Mouse (Mus musculus) spleen, adult 2 months (tissue): ENCODE measurements at regions not wholly inside any gene's neighbourhood (a gene's known extent, or its start where the extent isn't known, plus 50 kb on each side); places are given as distances from the start of the nearest gene placed in this dataset.

Source experiments
- CTCF ChIP-seq: fragments of 200-500 bp; IDR thresholded peaks from 2 replicates; pipeline ENCODE4 v1.5.1; 2011; ENCODE audit warnings: mild to moderate bottlenecking, inconsistent platforms; ENCODE audit not compliant: insufficient read depth, insufficient read length, insufficient replicate concordance; ENCODE audit errors: extremely low read depth
- POLR2A ChIP-seq: fragments of 200-500 bp; IDR thresholded peaks from 2 replicates; pipeline ENCODE4 v1.6.1; 2011; ENCODE audit warnings: low read depth, low read length, inconsistent platforms

- TF ChIP-seq POLR2A, result no peak
- no peak for TF ChIP-seq CTCF
Observed at GRCm38 (mm10) chr7:117269263-117269897, 111.4 kb upstream of the Xylt1 start.
